Mouse (Mus musculus): ENCODE data around the gene Tmem179b. TPM values are rescaled to one million over a fixed set of nuclear protein-coding genes. Genes with fewer than 3 reads are reported as not detected.

Tmem179b gene
- polyA plus RNA-seq, 1 experiment from 2014 or later = 47.6 TPM

- Histone ChIP-seq H3K27me3 (no peaks in the 10 kb centered on the region), H3K4me3 (no peak overlapping the region), H3K9me3 (replicated peaks) (no peaks in the 10 kb centered on the region), H3K36me3 (peaks cover 36% of the 10 kb centered on the region), H3K27ac (no peak overlapping the region), H3K4me1 (replicated peaks) (peaks cover 12% of the 10 kb centered on the region), H3K9ac (no peak overlapping the region), H3K4me2 (no peak overlapping the region)
- ATAC-seq (replicated peaks; ENCODE audit: insufficient number of reproducible peaks, insufficient read depth, low FRiP score, low read depth) = no peak
- WGBS = 86% methylated on average over 11 of the region's 11 CpGs
Measured at GRCm38 (mm10) chr19:8803879-8804660, 29.8 kb upstream of the Tmem179b start.

DNA sequence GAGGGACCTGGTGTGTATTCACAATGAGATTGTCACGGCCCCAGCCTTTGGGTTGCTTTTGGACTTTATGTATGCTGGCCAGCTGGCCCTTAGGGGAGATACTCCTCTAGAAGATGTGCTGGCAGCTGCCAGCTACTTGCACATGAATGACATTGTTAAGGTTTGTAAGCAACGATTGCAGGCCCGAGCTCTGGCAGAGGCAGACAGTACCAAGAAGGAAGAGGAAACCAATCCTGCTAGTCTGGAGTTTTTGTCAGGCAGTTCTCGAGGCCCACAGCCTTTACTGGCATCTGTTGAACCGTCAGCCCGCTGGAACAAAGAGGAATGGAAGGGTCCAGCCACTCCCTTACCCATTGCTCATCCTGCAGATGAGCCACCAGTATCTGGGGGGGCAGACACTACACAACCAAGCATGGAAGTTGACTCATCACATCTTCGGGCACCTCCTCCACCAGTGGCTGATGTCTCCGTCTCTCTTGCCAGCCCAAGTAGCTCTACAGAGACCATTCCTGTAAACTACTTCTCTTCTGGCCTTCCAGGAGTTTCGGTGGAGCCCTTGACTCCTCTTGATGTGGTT, 29.0 kb upstream of the Tmem179b start:
- H3K4me3 ChIP-seq = peak overlapping the region; percentile 71
- peaks cover 12% of the 10 kb centered on the region for H3K4me1 ChIP-seq (replicated peaks)
- no peaks in the 10 kb centered on the region for H3K27me3 ChIP-seq
- peak overlapping the region; percentile 62; the same call in 1 of the 2 replicates for H3K9ac ChIP-seq
- H3K4me2 ChIP-seq = peak overlapping the region; percentile 65
- H3K27ac ChIP-seq = peak overlapping the region; percentile 87; the same call in 1 of the 2 replicates
- peaks cover 30% of the 10 kb centered on the region for H3K36me3 ChIP-seq
- ATAC-seq (replicated peaks; ENCODE audit: insufficient number of reproducible peaks, insufficient read depth, low FRiP score, low read depth) = no peak
- 87% methylated on average over 9 of the region's 9 CpGs for WGBS
- no peaks in the 10 kb centered on the region for H3K9me3 ChIP-seq (replicated peaks)

DNA sequence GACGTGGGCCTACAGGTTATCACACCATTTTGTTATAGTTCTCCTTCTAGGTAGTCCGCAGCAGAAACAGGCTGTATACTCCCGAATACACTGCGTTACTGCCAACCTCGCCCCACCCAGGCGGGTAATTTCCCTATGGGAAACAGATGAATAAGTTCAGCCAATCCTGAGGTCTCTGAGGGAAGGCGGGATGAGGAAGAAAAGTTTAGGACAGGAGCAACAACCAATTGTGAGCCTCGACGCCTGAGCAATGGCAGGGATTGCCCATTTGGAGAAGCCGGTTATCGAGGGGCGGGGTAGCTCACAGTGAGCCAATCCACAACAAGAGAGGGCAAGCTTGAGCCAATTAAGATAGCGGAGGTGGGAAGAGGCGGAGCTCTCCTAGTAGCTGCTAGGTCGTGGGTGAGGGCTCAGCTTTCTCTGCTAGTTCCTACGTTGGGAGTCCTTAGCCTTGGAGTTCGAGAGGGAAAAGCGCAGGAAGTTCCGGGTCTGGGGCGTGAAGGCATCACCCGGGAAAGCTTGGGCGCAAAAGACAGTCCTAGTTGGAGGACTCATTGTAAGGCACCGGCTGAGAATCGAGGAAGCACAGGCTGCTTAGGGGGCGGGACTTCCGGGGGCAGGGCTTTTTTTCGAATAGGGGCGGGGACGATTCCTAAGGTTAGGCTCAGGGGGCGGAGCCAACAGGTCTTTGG, 28.0 kb upstream of the Tmem179b start, which contains the start of gene Zbtb3:
Gene Zbtb3, plus strand, starts transcription at position 426 of the 692 bp plus-strand sequence.
- peak within 1 kb of the TSS; percentile 71 for H3K4me3 ChIP-seq
- under 1% methylated on average over 30 of the region's 30 CpGs for WGBS
- peaks cover 19% of the 10 kb centered on the region for H3K4me1 ChIP-seq (replicated peaks)
- H3K27me3 ChIP-seq = no peaks in the 10 kb centered on the region
- peak within 1 kb of the TSS; percentile 62 for H3K9ac ChIP-seq
- no peaks in the 10 kb centered on the region for H3K9me3 ChIP-seq (replicated peaks)
- ATAC-seq (replicated peaks; ENCODE audit: insufficient number of reproducible peaks, insufficient read depth, low FRiP score, low read depth) = peak; percentile 96
- peak within 1 kb of the TSS; percentile 87 for H3K27ac ChIP-seq
- H3K4me2 ChIP-seq = peak within 1 kb of the TSS; percentile 65
- H3K36me3 ChIP-seq = peaks cover 20% of the 10 kb centered on the region

- Histone ChIP-seq H3K9ac (no peak overlapping the region), H3K4me3 (peak overlapping the region; percentile 89), H3K27ac (no peak overlapping the region)
Measured at GRCm38 (mm10) chr19:8798947-8799315, 24.7 kb upstream of the Tmem179b start.

GRCm38 (mm10) chr19:8798264-8798946, 24.1 kb upstream of the Tmem179b start, which contains the start of gene Polr2g:
TSS of gene Polr2g (minus strand) at chr19:8798577.
- H3K27ac ChIP-seq = peak within 1 kb of the TSS; percentile 68
- H3K4me2 ChIP-seq = peak within 1 kb of the TSS; percentile 72
- H3K4me1 ChIP-seq (replicated peaks) = peaks cover 19% of the 10 kb centered on the region
- no peaks in the 10 kb centered on the region for H3K9me3 ChIP-seq (replicated peaks)
- H3K27me3 ChIP-seq = no peaks in the 10 kb centered on the region
- H3K36me3 ChIP-seq = peaks cover 21% of the 10 kb centered on the region
- H3K4me3 ChIP-seq = peak within 1 kb of the TSS; percentile 89
- 2% methylated on average over 25 of the region's 25 CpGs for WGBS
- peak; percentile 76 for ATAC-seq (replicated peaks; ENCODE audit: insufficient number of reproducible peaks, insufficient read depth, low FRiP score, low read depth)
- H3K9ac ChIP-seq = peak within 1 kb of the TSS; percentile 85

More at GRCm38 (mm10) chr19:8798947-8799315, 24.7 kb upstream of the Tmem179b start:
- peaks cover 16% of the 10 kb centered on the region for H3K36me3 ChIP-seq
- ATAC-seq (replicated peaks; ENCODE audit: insufficient number of reproducible peaks, insufficient read depth, low FRiP score, low read depth) = no peak
- H3K27me3 ChIP-seq = no peaks in the 10 kb centered on the region
- H3K9me3 ChIP-seq (replicated peaks) = no peaks in the 10 kb centered on the region
- peak overlapping the region; percentile 72 for H3K4me2 ChIP-seq
- H3K4me1 ChIP-seq (replicated peaks) = peaks cover 21% of the 10 kb centered on the region

DNA sequence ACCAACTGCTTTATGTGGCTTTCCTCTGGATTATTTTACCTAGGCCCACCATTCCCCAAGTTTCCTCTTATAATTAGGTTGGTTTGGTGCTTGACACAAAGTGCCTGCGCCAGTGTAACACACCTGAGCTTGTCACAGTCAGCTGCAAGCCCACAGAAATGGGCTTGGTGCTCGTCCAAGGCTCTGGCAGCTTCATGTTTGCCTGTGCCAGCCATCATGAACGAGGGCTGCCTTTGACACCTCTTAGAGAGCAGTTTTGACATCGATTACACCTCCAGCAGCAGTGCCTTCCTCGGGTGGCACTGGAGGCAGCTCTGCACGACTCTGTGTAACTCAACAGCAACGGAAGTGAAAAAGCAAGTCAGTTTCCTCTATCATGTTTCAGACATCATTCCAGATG, 15.9 kb upstream of the Tmem179b start:
- peaks cover 10% of the 10 kb centered on the region for H3K4me1 ChIP-seq (replicated peaks)
- no peak overlapping the region for H3K27ac ChIP-seq
- no peaks in the 10 kb centered on the region for H3K9me3 ChIP-seq (replicated peaks)
- H3K4me3 ChIP-seq = no peak overlapping the region
- no peak overlapping the region for H3K4me2 ChIP-seq
- no peak overlapping the region for H3K9ac ChIP-seq
- H3K36me3 ChIP-seq = peaks cover 34% of the 10 kb centered on the region
- ATAC-seq (replicated peaks; ENCODE audit: insufficient number of reproducible peaks, insufficient read depth, low FRiP score, low read depth) = no peak
- WGBS = 72% methylated on average over 7 of the region's 7 CpGs
- H3K27me3 ChIP-seq = no peaks in the 10 kb centered on the region

DNA sequence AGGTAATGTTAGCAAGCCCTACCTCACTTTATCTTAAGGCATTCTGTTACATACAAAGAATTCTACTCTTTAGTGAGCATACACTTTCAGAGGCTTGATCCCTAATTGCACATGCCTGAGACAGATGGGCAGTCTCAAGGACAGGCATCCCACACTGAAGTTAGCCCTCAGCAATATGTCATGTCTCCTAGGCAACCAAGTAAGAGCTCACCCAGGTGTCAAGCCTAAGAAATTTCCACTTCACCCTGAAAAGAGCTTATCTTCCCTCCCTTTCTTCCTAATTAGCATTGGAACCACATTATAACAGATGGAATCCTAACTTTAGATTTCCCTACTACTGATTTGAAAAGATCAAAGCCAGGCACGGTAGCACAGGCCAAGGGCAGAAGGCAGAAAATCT, 14.9 kb upstream of the Tmem179b start:
- H3K4me3 ChIP-seq = no peak overlapping the region
- ATAC-seq (replicated peaks; ENCODE audit: insufficient number of reproducible peaks, insufficient read depth, low FRiP score, low read depth) = no peak
- peaks cover 24% of the 10 kb centered on the region for H3K36me3 ChIP-seq
- H3K4me2 ChIP-seq = no peak overlapping the region
- H3K27ac ChIP-seq = no peak overlapping the region
- H3K27me3 ChIP-seq = no peaks in the 10 kb centered on the region
- H3K9ac ChIP-seq = no peak overlapping the region
- no peaks in the 10 kb centered on the region for H3K9me3 ChIP-seq (replicated peaks)
- H3K4me1 ChIP-seq (replicated peaks) = peaks cover 12% of the 10 kb centered on the region
- 38% methylated on average over 1 of the region's 1 CpGs for WGBS

- no peaks in the 10 kb centered on the region for H3K27me3 ChIP-seq
- H3K4me1 ChIP-seq (replicated peaks) = peaks cover 12% of the 10 kb centered on the region
- no peak overlapping the region for H3K27ac ChIP-seq
- no peak overlapping the region for H3K4me3 ChIP-seq
- peaks cover 18% of the 10 kb centered on the region for H3K36me3 ChIP-seq
- H3K4me2 ChIP-seq = no peak overlapping the region
- H3K9me3 ChIP-seq (replicated peaks) = no peaks in the 10 kb centered on the region
- WGBS = 43% methylated on average over 3 of the region's 3 CpGs
- ATAC-seq (replicated peaks; ENCODE audit: insufficient number of reproducible peaks, insufficient read depth, low FRiP score, low read depth) = no peak
- H3K9ac ChIP-seq = no peak overlapping the region
Measured at GRCm38 (mm10) chr19:8788521-8788920, 14.3 kb upstream of the Tmem179b start.

GRCm38 (mm10) chr19:8786008-8786781, 11.9 kb upstream of the Tmem179b start, which contains the start of gene Taf6l:
TSS of gene Taf6l (minus strand) at chr19:8786417.
- 1% methylated on average over 32 of the region's 32 CpGs for WGBS
- Histone ChIP-seq H3K9ac (peak within 1 kb of the TSS; percentile 68), H3K27me3 (no peaks in the 10 kb centered on the region), H3K4me2 (peak within 1 kb of the TSS; percentile 69), H3K27ac (peak within 1 kb of the TSS; percentile 83), H3K4me1 (replicated peaks) (peaks cover 12% of the 10 kb centered on the region), H3K36me3 (peaks cover 24% of the 10 kb centered on the region), H3K4me3 (peak within 1 kb of the TSS; percentile 76), H3K9me3 (replicated peaks) (no peaks in the 10 kb centered on the region)
- peak; percentile 98 for ATAC-seq (replicated peaks; ENCODE audit: insufficient number of reproducible peaks, insufficient read depth, low FRiP score, low read depth)

DNA sequence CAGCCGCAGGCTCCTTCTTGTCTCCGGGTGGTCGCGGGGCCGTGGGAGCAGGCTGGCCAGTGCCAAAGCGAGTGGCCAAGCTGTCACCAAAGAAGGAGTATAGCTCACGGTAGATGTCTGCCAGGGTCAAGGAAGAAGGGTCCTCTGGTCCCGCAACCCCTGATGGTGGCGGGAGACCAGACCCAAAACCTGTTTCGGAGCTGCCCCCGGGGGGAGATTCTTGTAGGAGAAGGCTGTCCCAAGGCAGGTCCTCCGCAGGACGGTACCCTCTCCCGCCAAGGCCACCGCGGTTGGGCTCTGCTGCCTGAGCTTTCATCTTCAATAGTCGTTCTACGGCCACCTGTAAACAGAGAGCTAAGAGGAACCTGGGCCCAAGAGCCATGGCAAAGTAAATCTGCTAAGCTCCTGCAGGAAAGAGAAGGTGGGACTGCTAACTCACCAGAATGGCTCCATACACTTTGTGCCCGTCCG, 719 bp upstream of the Tmem179b start:
- peaks cover 30% of the 10 kb centered on the region for H3K4me1 ChIP-seq (replicated peaks)
- H3K4me3 ChIP-seq = peak overlapping the region; percentile 89
- no peak; the same call in 1 of the 2 replicates for ATAC-seq (replicated peaks; ENCODE audit: insufficient number of reproducible peaks, insufficient read depth, low FRiP score, low read depth)
- H3K4me2 ChIP-seq = peak overlapping the region; percentile 91
- peak overlapping the region; percentile 100 for H3K27ac ChIP-seq
- H3K27me3 ChIP-seq = no peaks in the 10 kb centered on the region
- H3K9ac ChIP-seq = peak overlapping the region; percentile 96
- 5% methylated on average over 20 of the region's 20 CpGs for WGBS
- no peaks in the 10 kb centered on the region for H3K9me3 ChIP-seq (replicated peaks)
- peaks cover 21% of the 10 kb centered on the region for H3K36me3 ChIP-seq
